Mouse (Mus musculus) adrenal gland, postnatal 36 days (tissue): ENCODE measurements around the gene Gabrp. TPM values are rescaled to one million over a fixed set of nuclear protein-coding genes. Genes with fewer than 3 reads are reported as not detected.

Source experiments
- DNase-seq, 2 experiments: peaks; one replicate each; pipeline ENCODE4 v3.0.0; 2021; ENCODE audit warnings: mixed read lengths in 1 of 2
- total RNA-seq, 2 experiments: library from RNA; stranded (reverse); gene quantifications; 2 replicates each; pipeline ENCODE4 v1.2.3; 2021

Gabrp gene
- total RNA-seq, 2 experiments from 2014 or later = not detected

DNA sequence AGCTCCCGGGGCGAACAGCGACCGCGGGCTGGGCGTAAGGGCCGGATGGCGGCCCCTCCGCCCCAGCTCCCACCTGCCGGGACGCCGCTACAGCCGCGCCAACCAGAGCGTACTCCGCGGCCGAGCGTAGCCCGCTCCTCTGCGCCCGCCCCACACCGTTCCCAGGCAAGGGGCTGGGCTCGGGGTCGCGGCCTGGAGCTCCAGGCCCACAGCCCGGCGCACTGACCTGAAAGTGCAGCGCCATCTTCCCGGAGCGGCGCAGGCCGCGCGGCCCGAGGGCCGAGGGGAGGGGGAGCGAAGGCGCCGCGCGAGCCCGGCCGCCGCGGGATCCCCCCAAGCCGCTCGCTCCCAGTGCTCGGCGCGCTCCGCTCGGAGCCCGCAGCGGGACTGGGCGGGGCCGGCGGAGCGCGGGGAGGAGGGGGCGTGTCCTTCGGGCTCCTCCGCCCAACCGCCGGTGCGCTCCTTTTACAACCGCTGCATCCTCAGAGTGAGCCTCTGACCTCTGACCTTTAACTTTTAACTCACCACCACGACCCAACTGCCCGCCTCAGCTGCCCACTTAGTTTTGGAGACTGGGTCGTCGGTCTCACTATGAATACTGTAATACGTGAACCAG, 65.3 kb downstream of the Gabrp start, which contains the start of gene Ranbp17:
Ranbp17 (minus strand) TSS at position 371 of the 616 bp plus-strand sequence.
- peak; percentile 76 to 84 for DNase-seq

- DNase-seq = peak; percentile 74 to 81
These were observed 65.8 kb downstream of the Gabrp start for GRCm38 (mm10) chr11:33512854-33513375.

GRCm38 (mm10) chr11:33509401-33509800, 69.4 kb downstream of the Gabrp start:
- no peak for DNase-seq

Other genes starting within 250 kb of the Gabrp start
- gene Ranbp17, start 65.2 kb downstream of the Gabrp start, total RNA-seq = 1 to 10 TPM; 5.4 to 5.9 TPM
- not detected for gene D130052B06Rik, start 20.3 kb upstream of the Gabrp start, total RNA-seq